Mouse (Mus musculus) adrenal gland, postnatal 4 days (tissue): ENCODE results near the gene Dmap1. TPM values are rescaled to one million over a fixed set of nuclear protein-coding genes. Genes with fewer than 3 reads are reported as not detected.

Experiments
- DNase-seq, 2 experiments: peaks; one replicate each; pipeline ENCODE4 v3.0.0; 2021 to 2022; ENCODE audit warnings: low spot score in 2 of 2, mixed read lengths in 2 of 2
- long read RNA-seq, 2 experiments: library from polyadenylated mRNA; stranded (forward); transcript quantifications; one replicate each; pipeline ENCODE4 v2.0.0; 2021
- total RNA-seq, 2 experiments: library from RNA; stranded (reverse); gene quantifications; 2 replicates each; pipeline ENCODE4 v1.2.3; 2021

Dmap1 gene
- 10 to 100 TPM; 49.0 to 49.2 TPM for total RNA-seq
- long read RNA-seq, experiment 1, transcript Dmap1-201 (11 exons, 1,566 nt): major isoform, 20 of 42 reads
- long read RNA-seq, experiment 1, partial matches to known transcripts: 2 of 42 reads
- long read RNA-seq, experiment 1, other reads (novel, unspliced or antisense): 20 of 42 reads
- long read RNA-seq, experiment 2, transcript Dmap1-201 (11 exons, 1,566 nt): major isoform, 16 of 63 reads
- long read RNA-seq, experiment 2, partial matches to known transcripts: 13 of 63 reads
- long read RNA-seq, experiment 2, other reads (novel, unspliced or antisense): 32 of 63 reads

DNA sequence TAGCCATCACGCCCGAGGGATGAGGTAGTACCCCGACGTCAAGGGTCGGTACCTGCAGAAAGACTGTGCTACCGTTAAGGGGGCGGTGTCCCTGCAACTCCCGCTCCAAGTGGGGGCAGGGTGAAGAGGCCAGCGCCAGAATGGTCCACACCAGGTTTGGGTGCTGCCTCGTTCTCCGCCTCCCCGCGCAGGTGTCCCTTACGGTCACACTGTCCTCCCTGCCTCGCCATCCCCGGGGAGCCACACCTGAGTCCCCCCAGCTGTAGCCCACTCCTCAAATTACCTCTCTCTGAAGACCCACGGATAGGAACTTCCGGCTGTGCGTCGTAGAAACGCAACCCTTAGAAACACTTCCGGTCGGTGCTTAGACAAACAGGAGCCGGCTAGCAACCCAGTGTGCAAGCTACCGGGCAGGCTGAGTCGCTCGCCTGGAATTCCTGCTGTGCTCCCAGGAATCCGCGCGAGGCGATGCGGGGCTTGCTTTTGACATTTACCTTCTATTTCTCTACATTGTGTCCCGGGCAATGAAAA is at the start of gene Dmap1:
TSS of gene Dmap1 (minus strand) at position 343 of the 531 bp plus-strand sequence.
- DNase-seq: peak; percentile 48 to 70

DNA sequence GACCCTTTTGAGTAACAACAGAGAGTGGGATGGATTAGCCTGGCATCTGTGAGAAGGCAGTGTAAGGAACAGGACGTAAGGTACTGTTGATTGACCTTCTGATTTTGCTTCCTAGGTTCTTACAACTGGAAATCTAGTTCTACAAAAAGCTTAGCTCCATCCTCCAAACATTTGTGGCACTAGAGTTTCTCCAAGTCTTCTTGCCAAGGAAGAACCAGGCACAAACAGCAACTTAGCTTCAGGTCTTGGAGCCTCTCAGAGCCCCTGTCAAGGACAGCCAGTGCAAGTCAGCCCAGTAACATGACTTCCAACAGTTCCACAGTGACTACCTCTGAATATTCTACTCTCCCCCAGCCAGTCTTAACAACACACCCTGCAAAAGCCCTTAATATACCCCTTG is 42.0 kb upstream of the Dmap1 start, which contains the start of gene Gm12845:
TSS of gene Gm12845 (plus strand) at position 301 of the 400 bp plus-strand sequence.
- DNase-seq: no peak

DNA sequence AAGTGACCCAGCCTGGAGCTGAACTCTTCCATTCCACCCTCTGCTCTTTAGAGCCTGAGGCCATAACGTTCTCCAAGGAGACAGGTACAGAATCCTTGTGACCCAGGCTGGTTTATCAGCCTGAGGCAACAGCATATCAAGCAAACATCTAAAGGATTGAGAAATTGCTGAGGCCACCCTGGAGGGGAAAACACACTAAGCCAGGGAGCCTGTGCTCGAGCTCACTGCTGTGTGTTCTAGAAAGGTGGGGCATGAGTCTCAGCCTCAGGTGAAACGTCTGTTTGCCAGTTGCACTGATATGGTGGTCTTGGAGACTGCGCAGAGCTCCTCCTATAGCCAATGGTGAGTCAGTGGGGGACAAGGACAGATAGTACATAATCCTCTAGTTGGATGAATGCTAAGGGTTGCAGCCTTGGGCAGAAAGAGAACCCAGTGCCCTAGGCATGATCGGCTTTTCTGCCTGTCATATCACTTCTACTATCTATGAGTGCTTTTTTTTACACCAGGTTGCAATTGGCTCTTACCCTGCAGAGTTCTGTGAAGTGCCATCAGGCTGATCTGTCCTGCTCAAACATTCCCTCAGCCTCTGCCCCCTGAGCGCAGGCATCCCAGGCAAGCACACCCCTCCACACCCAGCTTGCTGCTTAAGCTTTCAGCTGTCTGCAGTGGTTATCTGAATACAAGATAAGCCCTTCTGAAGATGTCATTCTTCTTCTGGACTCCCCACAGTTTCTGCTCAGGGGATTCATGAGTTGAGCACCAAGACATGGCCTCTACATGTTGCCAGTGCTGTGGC is 31.4 kb upstream of the Dmap1 start:
- DNase-seq: no peak

DNA sequence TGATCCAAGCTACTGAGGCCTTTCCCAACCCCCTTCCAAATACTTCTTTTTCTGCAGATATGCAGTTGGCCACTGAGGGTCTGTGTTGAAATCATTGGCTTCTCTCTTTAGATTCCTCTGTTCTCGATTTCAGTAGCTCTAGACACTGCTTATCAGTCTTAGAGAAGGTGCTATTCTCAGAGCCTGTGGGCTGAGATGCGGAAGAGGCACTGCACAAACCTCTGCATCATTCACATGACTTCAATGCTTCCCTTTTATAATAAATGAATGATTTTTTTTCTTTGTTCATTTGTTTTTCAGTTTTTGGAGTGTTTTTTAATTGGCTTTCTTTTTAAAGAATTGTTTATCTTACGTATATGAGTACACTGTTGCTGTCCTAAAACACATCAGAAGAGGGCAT is 30.2 kb upstream of the Dmap1 start:
- no peak for DNase-seq

DNA sequence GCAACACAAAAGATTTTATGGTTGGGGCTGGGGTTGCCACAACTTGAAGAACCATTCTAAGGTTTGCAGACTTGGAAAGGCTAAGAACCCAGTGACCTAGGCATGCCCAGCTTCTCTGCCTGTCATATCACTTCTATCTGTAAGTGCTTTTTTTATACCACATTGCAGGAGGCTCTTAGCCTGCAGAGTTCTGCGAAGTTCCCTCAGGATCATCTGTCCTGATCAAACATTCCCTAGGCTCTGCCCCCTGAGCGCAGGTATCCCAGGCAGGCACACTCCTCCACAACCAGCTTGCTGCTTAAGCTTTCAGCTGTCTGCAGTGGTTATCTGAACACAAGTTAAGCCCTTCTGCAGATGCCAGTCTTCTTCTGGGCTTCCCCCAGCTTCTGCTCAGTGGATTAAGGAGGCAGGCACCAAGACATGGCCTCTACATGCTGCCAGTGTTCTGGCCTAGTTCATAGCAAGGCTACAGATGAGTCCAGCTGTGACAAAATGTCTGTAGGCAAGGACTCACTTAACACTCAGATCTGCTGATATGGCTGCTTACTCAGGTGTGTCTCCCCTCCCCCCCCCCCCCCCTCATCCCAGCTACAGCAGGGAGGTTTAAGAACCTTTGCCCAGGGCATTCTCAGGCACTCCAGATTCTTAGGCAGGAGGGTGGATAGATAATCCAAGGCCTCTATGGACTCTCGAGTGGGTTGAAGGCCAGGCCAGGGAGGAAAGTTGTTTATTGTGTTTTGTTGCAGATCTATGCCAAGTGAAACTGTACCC is 26.9 kb upstream of the Dmap1 start:
- no peak for DNase-seq

DNA sequence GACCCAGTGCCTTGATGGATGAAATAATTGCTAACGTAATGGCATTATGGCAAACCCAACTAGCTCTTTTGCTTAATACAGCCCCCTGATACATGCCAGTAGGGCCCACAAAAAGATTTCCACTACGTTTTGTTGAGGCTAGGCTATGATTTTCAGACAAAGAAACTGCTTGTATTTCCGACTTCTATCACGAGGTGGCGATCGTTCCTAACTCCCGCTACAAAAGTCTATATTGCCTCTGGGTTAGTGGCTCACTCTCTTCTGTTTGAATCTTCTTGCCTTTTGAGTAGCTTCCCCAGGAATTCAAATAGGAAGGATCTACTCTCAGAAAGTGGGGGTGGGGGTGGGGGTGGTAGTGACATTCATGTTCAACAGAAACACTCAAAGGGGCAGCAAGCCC is 23.3 kb upstream of the Dmap1 start:
- peak in 1 of 2 experiments; percentile 15 for DNase-seq

DNA sequence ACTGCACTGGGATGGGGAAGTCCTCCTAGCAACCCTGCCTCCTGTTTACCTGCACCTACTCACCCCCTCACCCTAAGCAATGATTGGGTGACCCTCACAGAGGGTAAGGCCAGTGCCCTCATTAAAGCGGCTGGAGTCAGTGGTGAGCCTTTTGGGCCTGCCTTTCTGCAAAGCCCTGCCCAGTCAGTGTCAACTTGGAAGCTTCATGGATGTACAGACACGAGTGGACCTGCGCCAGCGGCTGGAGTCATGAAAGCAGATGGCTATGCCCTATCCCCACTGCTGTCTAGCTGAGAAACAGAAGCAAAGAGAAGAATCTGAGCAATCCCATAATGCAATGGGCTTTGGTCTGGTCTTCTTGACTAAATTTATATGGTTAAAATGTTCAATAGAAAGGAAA is 4.3 kb upstream of the Dmap1 start:
- no peak for DNase-seq

DNA sequence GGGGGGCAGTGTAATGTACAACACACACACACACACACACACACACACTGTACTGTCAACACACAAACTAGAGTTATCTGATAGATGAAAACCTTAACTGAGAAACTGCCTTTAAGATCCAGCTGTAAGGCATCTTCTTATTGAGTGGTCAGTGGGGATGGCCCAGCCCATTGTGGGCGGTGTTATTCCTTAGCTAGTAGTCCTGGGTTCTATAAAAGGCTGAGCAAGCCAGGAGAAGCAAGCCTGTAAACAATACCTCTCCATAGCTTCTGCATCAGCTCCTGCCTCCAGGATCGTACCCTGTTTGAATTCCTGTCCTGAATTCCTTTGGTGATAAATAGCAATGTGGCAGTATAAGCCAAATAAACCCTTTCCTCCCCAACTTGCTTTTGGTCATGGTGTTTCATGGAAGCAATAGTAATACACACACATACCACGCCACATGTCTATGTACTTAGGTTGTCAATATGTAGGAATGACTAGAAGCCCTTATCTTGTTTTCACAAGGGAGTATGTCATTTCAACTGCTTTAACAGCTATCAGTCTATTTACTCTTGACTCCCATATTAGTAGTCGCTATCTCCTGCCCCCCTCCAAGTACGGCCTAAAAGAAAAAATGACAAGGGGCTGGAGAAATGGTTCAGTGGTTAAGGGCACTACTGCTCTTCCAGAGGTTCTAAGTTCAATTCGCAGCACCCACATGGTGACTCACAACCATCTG is 1.1 kb upstream of the Dmap1 start:
- DNase-seq: no peak

DNA sequence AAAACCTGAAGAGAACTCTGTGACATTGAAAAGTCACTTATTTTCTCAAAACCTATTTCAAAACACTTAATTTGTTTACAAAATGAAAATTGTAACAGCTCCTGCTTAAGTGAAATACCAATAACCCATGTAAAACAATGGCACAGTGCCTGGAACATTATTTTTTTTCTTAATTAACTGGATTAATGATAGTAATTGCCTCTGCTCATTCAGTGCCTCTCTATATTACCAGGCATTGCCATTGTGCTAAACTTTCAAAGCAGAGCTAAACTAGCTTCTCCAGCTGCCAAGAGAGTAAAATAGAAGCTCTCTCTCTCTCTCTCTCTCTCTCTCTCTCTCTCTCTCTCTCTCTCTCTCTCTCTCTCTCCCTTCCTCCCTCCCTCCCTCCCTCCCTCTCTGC is 390 bp upstream of the Dmap1 start:
- DNase-seq: no peak

DNA sequence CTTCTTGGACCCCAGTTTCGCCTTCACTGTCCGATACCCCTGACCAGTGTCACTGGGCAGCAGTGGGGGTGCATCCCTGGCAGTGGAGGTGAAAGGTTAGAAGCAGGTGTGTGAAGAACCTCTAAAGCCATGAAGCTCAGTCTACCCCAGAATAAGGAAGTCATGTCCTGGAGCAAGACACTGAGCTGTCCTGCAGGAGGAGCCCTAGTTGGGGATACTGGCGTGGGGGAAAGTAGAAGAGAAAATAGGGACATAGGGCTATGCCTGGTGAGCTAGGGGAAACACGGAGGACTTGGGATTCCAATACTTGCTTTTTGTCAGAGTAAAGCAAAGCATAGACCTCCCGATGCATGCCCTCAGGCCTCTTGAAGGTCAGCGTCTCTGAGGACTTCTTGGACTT is 1.1 kb downstream of the Dmap1 start:
- DNase-seq: no peak

DNA sequence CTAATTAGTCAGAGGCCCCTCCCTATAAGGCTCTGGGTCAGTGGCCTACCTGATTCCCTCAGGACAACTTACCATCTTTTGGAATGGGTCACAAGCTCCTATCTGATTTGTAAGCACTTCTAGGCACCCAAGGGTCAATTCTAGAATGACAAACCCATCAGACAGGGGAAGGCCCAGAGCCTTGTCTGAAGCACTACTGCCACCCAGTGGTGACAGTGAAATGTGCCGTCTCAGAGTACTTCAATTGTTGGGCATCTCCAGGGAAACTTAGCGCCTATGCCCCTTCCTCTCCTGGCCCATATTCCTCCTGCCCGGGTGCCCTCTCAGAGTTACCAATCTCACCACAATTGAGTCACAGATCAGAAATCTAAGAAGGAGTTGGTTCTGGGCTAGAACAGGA is 5.2 kb downstream of the Dmap1 start:
- DNase-seq: peak; percentile 44 to 61

DNA sequence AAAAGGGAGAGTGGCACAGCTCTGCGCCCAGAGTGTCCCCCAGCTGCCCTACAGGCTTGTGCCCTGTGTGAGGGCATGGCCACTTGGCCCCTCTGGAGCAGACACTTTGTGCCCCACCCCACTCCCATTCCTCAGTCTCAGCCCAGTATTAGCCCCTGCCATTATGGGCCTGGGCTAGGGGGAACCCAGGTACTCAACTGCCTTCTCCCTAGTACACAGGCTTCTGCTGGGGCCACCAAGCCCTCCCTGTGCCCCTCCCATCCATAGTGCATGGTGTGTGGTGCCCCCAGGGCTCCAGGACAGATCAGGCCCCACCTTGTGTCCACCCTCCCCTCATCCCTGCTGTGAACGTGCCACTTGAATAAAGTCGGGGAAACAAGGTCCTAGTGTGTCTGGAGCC is 8.2 kb downstream of the Dmap1 start:
- no peak for DNase-seq

DNA sequence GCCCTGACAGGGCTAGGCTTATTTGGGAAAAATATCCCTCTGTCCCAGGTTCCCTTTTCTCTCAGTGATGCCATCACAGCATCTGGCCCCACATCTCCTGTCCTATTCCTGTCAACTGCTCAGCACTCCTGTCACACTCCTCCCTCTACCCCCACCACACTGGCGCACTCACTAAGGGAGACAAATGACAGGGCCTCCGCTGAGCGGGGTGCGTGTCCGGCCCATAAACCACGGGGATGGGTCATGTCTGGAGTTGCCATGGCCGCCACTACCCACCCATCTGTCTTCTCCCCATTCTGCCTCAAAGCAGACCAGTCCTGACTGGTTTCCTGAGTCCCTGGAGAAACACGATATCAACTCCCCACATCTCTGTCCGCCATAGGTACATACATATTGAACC is 10.0 kb downstream of the Dmap1 start:
- DNase-seq: no peak

DNA sequence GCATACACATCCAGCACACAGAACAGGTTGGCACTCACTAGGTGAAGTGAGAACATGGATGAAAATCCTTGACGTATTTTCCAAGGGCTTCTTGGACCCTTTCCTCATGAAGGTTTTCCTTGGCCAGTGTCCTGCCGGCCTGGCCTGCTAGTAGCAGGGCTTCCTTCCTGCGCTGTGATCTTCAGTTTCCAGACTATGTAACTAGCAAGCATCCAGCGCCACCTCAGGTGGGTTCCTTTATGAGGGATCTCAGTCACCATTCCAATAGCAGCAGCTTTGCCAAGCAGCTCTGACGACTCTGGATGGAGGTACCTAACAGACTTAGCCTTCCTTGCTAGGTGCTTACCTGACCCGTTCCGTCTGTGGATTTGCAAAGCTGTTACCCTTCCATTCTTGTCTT is 12.2 kb downstream of the Dmap1 start:
- no peak for DNase-seq

DNA sequence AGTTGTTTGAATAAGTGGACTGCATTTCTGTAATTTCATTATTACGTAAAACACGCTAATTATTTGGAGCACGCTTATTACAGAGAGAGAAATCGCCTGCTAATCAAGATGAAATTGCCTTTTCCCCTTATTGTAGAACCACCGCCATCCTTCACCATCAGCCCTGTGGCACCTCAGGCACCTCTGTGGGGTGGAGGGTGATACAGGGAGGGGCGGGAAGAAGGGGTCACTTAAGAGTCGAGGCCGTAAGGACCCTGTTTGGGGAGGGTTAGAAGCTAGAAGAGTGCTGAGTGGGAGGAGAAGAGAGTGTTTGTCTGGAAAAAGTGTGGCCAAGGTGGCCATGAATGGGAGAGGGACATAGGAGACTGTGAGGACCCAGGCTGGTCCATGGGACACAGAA is 16.0 kb downstream of the Dmap1 start:
- DNase-seq: no peak

DNA sequence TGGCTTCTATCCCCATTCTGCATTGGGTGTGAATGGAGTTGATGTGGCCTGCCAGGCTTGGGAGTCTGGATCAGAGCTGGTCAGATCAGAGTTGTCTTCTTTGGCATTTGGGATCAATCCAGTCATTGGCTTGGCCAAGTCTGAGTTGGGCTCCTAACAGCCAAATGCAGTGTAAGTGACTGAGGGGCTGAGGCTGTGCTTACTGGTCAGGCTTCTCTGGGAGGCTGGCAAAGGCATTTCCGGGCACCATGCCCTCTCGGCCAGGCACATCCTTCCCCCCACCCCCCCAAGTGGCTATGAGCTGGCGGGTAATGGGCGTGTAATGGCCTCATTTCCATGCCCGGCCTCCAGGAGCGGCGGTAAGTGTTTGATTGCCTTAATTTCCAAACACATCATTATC is 16.5 kb downstream of the Dmap1 start:
- no peak for DNase-seq

DNA sequence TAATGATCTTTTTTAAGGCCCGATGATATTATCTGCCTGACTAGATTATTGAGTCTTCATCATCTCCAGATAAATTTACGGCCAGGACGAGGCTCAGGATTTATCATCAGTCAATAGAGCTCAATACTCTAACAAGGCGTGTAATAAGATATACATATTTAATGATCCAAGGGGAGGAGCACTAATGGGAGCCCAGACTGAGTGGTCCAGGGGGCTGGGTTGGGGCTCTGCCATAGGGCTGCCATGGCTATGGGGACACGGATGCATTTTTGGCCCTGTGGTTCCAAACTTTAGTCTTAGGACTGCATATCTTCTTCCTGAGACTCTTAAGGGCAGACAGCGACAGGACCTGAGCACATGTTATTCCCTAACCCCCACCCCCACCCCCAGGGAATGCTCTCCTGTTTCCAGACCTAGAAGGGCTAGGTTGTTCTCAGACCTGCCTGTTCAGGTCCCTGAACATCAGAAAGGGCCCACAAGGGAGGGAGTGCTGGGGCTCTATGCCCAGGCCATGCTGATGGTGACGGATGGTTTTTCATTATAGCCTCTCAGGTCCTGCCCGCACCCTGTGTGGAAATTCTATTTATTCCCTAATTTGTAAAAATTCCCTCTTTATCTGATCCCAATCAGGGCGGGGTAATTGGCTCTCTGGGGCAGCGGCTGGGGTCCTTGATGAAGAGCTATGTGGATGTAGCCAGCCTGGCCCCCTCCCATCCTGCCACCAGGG is 17.5 kb downstream of the Dmap1 start:
- no peak for DNase-seq

DNA sequence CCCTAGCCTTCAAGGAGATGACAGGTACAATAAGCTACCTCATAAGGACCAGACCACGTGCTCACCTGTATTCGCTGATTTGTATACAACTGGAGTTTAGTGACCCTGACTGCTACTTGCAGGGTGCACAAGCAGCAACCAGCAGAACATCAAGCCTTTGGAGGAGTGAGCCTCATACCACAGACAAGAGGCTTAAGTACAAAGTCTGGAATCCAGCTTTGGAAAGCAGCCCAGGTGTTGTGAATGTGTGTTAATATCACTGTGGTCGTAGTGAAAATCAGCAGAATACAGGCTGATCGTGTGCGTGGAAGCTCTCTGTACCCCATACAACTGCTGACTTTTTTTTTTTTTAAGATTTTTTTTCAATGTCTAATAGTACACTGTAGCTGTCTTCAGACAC is 22.1 kb downstream of the Dmap1 start:
- DNase-seq: no peak

DNA sequence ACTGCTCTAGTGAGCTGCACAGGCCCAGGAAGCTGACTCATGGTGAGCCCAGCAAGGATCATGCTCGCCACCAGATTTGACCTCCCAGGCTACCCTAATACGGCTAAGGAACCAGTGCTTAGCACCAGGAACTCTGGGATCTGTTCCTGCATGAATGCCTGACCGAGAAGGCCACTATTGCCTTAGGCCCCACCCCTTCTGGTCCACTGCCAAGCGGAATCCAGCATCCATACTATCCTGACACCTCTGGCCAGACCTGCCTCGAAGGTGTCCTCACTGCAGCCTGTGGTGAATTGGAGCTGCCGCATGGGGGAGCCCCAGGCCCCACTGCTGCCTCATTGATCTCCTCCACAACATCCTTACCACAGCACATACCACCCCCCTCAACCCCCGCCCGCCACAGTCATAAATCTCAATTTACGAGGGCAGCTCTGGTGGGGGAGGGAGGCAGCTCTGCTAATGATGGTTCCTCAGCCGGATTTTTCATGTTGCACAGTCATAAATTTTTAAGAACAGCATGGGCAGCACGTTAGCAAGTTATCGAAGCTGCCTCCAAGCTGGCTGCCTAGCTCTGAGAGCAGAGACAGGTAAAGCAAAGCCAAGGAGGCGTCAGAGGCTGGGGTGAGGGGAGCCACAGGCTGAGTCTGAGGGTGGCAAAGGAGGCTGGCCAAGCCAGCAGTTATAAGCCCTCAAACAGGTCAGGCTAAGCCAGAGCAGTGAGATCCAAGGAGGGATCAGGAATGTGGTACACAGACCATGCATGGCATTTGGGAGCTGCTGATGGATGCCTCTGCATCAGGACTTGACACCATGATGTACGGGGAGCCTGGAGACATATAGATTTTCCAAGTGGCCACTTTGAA is 23.3 kb downstream of the Dmap1 start:
- no peak for DNase-seq
